Mouse (Mus musculus) ovary, postnatal 10 days (tissue): Measurements from ENCODE around the gene Kat2b.
"Not testable (repeated sequence)": the region's sequence is repeated elsewhere in the genome, so short reads cannot be mapped to it uniquely, and the experiment has no call there.

Experiments used
- DNase-seq: peaks from one replicate; pipeline ENCODE4 v3.0.0; 2022; ENCODE audit warnings: low spot score

Kat2b gene

DNA sequence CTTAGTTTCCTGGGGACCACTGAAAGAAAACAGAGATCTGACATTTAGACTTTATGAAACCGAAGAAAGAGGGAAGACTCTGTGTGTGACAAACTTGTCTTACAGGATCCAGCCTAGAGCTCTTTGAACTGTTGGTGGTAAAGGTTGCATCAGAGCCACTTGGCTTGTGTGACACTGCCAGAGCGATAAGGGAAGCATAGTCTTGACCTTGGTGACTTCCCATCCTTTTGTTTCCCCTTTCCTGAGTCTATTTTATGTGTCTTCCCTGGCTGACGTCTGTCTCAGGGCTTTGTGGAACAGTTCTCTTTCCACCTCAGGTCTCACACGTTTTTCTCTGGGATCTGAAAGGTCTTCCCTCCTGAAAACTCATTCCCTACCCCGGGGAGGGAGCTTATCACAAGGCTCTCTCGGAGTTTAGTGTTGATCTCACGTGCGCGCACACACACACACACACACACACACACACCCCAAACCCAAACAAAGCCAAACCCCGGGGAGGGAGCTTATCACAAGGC is 3.8 kb downstream of the Kat2b start:
- no peak for DNase-seq

DNA sequence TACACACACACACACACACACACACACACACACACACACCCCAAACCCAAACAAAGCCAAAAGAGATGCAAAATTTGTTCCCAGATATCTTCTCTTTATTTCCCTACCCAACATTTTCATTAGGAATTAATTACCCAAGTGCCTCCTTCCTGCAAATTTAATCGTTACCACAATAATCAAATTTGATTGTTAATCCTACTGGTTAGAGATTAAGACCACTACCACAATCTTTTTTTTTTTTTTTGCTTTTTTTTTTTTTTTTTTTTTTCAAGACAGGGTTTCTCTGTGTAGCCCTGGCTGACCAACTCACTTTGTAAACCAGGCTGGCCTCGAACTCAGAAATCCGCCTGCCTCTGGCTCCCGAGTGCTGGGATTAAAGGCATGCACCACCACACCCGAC is 4.3 kb downstream of the Kat2b start:
- not testable (repeated sequence) for DNase-seq

DNA sequence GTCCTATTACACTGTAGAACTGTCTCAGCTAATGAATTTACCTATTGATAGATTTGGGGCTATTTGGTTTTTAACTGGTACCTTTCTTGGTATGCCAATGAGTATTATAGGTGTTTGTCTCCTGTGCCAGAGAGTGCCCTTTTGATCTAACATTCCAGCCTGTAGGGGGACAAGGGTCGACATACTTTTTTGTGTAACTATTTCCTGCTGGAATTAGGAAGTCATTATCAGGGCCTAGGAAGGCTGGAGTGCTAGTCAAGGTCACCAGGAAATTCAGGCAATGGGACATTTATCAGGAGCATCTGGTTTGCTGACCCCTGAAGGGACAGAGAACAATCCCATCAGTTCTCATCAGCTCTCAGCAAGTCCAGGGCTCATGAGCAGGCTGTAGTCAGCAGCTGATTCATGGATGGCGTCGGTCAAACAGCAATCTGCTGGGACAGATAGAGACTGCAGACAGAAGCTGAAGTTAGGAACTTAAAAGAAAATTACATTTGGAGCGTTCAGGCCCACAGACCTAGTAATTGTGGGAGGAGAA is 6.4 kb downstream of the Kat2b start:
- DNase-seq = no peak

DNA sequence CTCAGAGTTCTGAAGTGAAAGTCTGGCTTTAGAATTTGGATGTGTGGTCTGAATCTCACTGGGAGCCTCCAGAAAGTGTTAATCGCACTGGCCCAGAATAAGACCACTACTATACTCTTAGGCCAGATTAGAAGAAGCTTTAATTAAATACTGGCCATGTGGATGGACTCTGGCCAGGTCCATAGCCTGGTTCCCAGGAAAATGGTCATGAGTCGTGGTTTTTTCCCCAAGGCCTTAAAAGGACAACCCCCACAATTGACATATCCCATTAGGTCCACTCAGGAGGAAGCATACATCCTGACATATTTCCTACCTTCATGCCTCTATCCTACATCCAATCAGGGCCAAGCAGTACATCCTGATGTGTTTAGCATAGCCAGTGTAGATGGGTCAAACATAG is 10.5 kb downstream of the Kat2b start:
- no peak for DNase-seq

DNA sequence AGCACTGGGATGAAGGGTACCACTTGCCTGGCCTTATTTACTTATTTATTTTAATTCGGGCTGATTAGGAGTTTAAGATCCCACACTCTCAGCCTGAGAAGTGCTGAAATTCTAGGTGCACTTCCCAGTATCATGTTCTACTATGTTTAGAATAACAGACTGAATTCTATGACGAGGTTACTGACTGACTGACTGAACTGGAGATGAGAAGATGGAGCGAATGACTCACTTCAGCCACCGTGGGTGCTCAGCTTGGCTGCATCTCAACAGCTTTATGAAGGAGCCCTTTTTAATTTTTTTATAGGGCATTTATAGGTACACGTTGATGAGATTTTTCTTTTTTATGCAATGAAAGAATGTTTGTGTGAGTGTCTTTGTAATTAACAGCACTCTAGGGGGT is 11.1 kb downstream of the Kat2b start:
- DNase-seq = no peak

DNA sequence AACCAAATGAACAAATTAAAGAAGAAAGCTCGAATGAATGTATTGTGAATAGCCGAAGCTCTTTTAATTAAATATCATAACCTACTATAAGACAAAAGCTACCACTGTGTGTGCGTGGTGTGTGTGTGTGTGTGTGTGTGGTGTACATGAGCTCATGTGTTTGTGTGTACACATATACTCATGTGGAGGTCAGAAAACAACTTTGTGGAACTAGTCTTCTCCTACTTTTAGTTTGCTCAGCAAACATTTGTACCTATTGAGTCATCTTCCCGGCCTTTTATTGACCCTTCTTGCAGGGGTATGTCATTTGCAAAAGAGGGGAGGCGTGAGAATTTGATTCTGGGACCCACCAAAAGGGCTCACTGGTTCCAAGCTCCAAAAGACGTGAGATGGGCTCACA is 11.6 kb downstream of the Kat2b start:
- DNase-seq = no peak

DNA sequence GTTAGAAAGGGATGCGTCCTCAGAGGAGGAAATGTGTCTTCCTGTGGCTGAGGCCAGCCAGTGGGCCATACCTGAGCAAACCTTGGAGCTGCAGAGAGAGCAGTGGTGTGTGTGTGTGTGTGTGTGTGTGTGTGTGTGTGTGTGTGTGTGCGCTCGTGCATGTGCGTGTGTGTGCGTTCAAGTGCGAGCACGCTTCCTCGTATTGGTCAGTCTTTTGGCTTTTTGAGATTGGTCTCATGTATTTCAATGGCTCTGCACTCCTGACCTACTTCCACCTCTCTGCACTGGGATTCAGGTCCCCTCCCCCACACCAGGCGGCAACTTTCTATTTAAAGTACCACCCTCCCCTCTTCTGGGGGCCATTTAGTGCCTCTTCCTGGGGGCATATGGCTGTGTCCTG is 12.1 kb downstream of the Kat2b start:
- DNase-seq = no peak

DNA sequence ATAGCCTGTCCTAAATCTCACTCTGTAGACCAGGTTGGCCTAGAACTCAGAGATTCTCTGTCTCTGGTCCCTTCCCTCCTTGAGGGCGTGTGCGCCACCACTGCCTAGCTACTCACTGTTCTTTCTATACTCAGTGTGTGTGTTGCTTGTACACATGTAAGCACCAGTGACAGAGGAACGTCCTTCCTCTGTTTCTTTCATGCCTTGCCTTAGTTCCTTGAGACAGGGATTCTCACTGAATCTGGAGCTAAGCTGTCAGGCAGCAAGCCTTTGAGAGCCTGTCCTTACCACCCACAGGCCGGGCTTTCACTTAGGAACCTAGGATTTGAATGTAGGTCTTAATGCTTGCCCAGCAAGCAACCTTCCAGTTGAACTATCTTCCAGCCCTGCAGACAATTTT is 13.0 kb downstream of the Kat2b start:
- no peak for DNase-seq

DNA sequence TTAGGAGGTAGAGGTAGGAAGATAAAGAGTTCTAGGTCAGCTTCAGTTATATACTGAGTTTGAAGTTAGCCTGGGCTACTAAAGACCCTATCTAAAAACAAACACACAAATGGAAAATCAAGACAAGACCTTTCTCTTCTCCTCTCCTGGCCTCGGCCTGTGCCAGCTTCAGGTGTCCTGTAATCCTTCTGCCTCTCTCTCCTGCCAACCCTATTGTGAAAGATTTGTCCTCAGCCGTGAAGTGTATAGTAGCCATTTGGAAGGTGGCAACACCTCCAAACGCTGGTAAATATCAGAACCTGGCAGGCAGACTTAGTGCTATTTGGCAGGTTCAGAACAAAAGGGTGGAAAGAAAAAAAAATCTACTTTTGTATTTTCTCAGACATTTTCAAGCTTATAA is 13.6 kb downstream of the Kat2b start:
- DNase-seq = no peak

DNA sequence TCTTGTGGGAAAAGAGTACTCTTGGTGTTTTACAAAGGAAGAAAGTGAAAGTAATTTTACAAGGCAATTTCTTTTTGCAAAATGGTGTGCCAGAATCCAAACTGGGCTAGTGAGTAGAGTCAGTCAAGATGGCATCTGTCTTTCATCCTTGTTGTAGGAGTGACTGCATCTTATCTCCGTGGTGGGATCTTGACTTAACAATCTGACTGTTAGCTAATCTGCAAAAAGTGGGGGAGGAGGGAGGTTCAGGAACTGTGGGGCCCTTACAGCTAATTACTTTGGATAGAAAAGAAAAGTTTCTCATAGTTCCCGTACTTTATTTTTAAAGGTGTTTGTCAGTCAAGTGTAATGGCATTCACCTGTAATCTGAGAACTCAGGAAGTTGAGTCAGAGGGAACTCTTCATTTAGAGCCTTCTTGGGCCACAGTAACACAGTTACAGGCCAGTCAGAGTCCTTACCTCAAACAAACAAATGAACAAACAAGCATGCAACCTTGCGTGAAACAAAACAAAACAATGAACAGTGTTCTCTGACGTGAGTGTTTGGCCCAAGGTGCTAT is 15.4 kb downstream of the Kat2b start:
- DNase-seq = no peak

DNA sequence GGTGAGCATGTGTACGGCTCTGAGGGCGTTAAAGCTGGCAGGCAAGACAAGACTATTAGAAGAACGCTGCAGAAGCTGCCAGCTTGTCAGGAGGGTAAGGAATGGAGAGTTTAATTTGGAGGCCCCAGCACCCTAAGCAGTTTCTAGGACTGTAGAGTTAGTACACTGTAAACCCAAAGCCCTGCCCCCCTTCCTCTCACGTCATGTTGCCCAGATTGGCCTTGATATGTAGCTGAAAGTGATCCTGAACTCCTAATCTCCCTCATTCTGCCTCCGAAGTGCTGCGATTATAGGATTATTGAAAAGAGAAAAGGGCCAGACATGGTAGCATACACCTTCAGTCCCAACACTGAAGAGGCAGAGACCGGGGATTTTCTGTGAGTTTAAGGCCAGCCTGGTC is 16.1 kb downstream of the Kat2b start:
- DNase-seq = no peak

DNA sequence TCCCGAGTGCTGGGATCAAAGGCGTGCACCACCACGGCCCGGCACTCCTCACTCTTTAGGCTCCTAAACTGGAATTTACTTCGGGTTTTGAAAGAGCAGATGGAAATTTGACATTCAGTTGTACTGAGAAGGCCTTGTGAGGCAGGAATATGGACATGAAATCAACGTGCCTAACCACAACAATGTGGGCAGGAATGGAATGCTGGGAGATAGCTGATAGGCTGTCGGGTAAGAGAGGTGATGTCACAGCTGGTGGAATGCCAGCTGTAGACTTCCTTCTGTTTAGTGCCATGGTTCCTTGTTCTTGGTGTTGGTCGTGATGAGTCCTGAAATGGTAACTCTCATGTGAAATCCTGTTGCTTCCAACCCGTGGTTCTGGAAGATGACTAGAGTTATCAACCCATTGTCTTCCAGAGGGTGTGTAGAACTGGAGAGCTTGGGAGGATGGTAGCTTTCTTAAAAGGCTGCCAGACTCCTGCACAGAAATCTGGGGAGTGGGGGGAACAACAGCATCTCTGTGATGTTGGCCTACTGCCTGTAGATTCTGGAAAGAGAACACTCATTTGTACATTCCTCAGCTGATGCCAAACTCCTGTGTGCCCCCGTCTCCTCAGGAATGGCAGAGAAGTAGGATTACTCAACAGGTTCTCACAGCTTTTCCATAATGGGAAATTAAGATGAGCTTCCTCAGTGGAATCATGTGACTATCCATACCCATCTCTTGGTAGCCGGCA is 17.4 kb downstream of the Kat2b start:
- no peak for DNase-seq

DNA sequence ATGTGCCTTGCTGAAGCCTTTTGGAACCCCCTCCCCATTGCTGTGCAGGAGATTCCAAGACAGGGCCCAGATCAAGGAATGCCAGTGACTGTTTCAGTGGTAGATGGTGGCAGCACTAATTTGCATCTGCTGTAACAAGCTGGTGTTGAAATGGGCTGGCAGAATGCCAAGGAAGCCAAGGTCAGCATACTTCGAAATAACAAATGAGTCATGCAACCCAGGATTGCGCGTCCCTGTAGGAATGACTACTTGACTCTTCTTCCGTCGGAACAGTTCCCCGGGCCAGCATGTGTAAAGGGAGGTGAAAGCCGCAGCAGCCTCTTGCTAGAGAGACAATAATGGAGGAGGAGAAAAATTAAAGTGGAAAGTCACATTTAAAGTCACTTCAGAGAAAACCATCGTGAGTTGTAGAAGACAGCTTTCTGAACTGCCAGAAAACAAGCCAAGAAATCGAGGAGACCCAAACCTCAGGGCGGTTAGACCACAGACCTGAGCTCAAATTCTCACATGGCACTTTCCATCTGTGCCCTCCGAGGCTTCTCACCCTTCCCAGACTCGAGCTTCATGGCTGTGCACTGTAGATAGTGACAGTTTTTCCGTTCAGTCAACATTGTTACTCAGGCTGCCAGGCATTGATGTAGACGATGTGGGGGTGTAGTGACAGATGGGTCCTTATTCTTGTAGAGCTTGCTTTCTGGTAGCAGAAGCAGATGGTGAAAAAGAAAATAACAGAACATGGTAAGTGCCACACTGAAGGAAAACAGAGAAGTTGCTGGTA is 20.6 kb downstream of the Kat2b start:
- DNase-seq = no peak

DNA sequence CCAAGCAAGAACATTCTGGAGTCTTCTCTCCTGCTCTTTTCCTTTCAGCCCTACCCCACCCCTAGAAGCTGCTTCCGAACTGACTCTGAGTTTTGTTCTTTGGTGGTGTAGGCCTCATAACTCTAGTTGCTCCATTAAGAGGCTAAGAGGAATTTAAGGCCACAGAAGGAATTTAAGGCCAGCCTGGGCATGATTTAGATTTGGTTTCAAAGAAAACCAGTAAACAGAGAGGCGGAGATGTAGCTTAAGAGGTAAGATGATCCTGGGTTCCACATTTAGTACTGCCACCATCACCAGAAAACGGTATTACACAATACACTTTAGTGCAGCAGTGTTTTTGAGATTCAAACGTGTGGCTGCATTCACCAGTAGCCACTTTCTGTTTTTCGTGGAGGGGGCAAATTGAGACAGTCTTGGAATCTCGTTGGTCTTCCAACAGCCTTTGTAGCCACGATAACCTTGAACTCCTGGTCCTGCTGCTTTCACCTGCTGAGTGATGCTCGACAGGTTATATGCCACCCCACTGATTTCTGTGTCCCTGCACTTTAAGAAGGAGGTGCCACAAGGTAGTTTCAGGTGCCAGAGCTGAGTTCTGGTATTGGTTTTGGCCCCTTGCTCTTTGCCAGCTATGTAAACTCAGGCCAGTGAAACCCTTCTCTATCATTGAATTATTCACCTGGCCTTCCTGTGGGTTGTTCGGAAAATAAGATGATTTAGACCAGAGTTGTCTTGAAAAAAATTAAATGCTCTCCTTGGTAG is 21.6 kb downstream of the Kat2b start:
- no peak for DNase-seq

DNA sequence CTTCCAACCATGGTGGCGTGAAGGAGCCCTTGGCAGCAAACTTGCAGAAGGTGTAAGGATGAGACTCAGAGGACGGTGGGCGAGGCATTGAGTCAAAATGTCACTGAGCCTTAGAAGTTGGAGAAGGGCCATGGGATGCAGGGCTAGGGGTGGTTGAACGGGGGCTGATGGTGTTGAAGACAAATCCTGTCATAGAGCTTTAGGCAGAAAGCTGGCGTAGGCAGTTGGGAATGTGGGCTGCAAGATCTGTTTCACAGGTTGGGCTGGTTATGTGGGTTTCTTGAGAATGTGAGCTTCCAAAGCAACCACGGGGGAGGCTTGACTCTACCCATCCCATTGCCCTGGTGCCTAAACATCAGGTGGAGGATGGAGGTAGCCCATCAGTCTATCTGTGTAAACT is 23.4 kb downstream of the Kat2b start:
- DNase-seq = no peak

DNA sequence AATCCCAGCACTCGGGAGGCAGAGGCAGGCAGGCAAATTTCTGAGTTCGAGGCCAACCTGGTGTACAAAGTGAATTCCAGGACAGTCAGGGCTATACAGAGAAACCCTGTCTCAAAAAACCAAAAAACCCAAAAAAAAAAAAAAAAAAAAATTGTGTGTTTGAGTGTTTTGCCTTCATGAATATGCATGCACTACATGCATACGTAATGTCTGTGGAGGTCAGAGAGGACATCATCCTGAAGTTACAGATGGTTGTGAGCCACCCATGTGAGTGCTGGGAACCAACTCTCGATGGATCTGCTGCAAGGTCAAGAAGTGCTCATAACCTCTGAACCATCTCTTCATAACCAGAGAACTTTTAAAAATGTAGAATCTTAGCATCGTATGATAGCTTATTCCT is 25.2 kb downstream of the Kat2b start:
- DNase-seq = no peak

DNA sequence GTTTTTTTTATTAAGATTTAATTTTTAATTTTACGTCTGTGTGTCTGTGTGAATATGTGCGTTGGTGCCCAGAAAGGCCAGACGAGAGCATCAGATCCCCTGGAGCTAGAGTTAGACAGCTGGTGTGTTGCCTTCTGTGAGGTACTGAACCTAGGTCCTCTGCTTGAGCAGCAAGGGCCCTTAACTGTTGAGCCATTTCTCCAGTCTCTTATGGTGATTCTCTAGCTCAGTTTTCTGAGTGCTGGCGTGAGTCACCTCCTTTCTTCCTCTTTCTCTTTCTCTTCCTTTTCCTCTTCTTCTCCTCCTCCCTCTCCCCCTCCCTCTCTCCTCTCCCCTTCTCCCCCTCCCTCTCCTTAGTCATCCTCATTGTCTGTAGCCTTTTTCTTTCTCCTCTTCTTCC is 27.9 kb downstream of the Kat2b start:
- DNase-seq = no peak

DNA sequence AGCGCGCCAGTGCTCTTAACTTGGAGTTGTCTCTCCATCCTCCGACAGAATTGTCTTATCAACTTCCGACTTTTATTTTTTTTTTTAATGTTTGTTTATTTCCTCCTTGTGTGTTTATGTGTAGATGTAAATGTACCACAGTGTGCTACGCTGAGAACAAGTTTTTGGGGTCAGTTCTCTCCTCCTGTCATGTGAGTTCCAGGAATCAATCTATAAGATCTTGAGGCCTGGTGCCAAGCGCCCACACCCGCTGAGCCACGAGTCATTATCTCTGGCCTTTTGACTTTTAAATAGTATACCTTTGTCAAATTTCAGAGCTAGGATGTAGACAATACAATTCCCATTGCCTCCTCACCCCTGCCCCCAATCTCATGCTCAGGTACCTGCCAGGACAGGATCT is 28.9 kb downstream of the Kat2b start:
- DNase-seq = no peak

DNA sequence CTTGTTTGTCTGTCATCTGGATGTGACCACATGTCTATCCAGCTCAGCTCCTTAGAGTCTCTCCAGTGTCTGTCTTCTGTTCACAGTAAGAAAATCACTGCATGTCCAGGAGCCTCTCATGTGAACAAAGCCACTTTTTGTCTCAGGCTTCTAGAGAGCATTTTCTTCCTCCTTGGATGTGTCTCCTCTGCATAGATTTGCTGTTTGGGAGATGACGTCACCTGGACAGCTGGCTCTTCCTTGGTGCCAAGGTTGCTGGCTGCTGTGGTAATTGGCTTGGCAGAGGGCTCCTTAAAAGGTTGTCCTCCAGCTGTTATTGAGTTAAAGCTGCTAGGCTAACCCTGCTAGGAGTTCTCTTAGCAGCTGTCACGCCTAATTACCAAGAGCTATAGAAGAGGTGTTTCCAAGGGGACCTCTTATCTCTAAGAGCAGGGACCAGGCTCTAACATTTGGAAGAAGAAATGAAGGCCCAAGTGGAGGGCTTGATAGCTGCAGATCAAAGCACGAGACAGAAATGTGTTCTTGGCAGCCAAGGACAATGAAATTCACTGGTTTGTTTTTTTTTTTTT is 29.7 kb downstream of the Kat2b start:
- DNase-seq = no peak

DNA sequence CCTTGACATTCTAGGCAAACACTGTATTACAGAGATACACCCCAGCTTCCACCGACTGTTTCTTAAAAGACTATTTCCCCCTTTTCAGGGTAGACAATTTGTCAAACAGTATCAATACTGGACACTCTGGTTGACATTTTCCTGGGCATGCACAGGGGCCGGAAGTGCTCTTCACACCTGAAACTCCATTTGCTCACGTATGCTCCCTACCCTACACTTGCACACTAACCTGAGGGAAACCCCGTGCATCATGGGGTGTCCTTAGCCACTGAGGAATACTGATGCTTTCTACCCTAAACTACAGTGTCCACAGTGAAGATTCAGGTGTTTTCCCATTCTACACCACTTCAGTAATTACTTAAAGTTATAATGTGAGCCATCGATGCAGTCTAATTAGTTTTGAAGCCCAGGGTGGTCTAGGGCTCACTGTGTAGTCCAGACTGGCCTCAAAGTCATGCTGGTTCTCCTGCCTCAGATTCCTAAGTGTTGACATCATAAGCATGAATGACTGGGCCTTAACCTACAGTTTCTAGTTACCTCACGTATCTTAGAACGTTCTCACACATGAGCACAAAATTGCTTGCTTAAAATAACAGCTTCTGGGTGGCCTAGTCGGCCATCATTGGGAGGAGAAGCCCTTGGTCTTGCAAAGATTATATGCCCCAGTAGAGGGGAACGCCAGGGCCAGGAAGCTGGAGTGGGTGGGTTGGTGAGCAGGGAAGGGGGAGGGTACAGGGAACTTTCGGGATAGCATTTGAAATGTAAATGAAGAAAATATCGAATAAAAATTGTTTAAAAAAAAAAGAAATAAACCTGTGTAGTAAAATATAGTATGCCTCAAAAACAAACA is 30.5 kb downstream of the Kat2b start:
- no peak for DNase-seq

DNA sequence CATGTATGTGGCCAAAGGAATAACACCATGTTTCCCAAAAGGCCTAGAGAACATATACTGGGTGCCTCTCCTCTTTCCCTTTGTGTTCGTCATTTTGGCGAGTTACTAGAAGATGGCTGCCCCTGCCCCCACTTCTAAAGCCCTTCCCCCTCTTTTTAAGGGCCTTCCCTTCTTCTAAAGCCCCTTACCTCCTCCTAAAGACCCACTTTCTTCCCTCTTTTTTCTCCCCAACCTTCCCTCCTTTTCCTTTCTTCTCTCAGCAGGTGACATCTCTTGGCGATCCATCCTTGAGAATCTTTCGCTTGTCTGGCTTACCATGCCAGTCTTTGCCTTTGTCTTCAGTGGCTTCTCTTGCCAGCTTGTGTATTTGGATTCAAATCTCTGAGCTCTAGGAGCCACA is 31.9 kb downstream of the Kat2b start:
- no peak for DNase-seq
